In genomic region chr15:12433893-12434599, GRCm38 (mm10) we compare ENCODE assay signal across 14 mouse cellular contexts.
DNase-seq lines count a peak whose midpoint lies in the region.
"Had no signal": no experiment of that assay in that cellular context is flagged by ENCODE, and none has a peak within 500 bp of the region (broad histone marks: within the 10 kb centered on the region; RNA-seq: fewer than 3 reads in every experiment).

No protein-coding gene starts in this region.

- no peaks in the 10 kb centered on the region for H3K9me3 ChIP-seq in embryonic facial prominence, embryonic 10.5 days
- H3K9me3 ChIP-seq: limb, embryonic 13.5 days; midbrain, embryonic 12.5 days had no signal

- 71% methylated on average over 19 of the region's 19 CpGs for WGBS in embryonic facial prominence, embryonic 10.5 days

- peak overlapping the region; percentile 55; the same call in 1 of the 2 replicates for H3K27ac ChIP-seq in embryonic facial prominence, embryonic 10.5 days (replicated peaks)
- H3K27ac ChIP-seq: limb, embryonic 13.5 days; midbrain, embryonic 12.5 days had no signal

- DNase-seq in heart, adult 18-20 months, result peak; percentile 41 to 56
- no peak for DNase-seq in heart, postnatal 25 days (ENCODE audit: low spot score)
- DNase-seq in kidney, postnatal 14 days, result peak; percentile 33
- no peak for DNase-seq in kidney, adult 11 months
- DNase-seq in embryonic facial prominence, embryonic 10.5 days (ENCODE audit: low spot score), result peak; percentile 24
- peak; percentile 42 for DNase-seq in lung, postnatal 14 days
- DNase-seq in cerebellum, postnatal 4 days (ENCODE audit: low spot score in 2 of 2), result no peak
- DNase-seq in gastrocnemius, adult 8-10 months (ENCODE audit: low spot score in 2 of 2), result no peak
- DNase-seq: adrenal gland, adult 8-10 months; cerebellum, postnatal 10 days; gastrocnemius, postnatal 10 days had no signal

- intact Hi-C loops in heart, postnatal 25 days (cut with DNase I), result loop anchor here (5.0 kb wide), 1 partner anchor 113 kb away; no protein-coding TSS in a partner anchor

- H3K4me1 ChIP-seq in embryonic facial prominence, embryonic 10.5 days, result peaks cover 65% of the 10 kb centered on the region
- H3K4me1 ChIP-seq: midbrain, embryonic 12.5 days had no signal

- no peaks in the 10 kb centered on the region for H3K27me3 ChIP-seq in embryonic facial prominence, embryonic 10.5 days (replicated peaks; ENCODE audit: low read depth, poor library complexity, severe bottlenecking)
- H3K27me3 ChIP-seq: limb, embryonic 13.5 days; midbrain, embryonic 12.5 days had no signal

- H3K4me3 ChIP-seq in embryonic facial prominence, embryonic 10.5 days, result no peak overlapping the region
- H3K4me3 ChIP-seq: erythroblast, embryonic 14.5 days; limb, embryonic 13.5 days; midbrain, embryonic 12.5 days had no signal

- H3K36me3 ChIP-seq in embryonic facial prominence, embryonic 10.5 days (replicated peaks), result no peaks in the 10 kb centered on the region
- H3K36me3 ChIP-seq: limb, embryonic 13.5 days; midbrain, embryonic 12.5 days had no signal

Comparison
In these comparisons a context has a peak if more than half of its experiments do, and no peak if none do; other contexts are left out.
1. DNase-seq: peak in heart, adult 18-20 months (2 of 2), kidney, postnatal 14 days (single experiment), embryonic facial prominence, embryonic 10.5 days (single experiment) and lung, postnatal 14 days (single experiment); none in heart, postnatal 25 days (single experiment), kidney, adult 11 months (single experiment), cerebellum, postnatal 4 days (0 of 2) and gastrocnemius, adult 8-10 months (0 of 2).